Mouse (Mus musculus): ENCODE measurements around the gene Acadm.

Gene Acadm

GRCm38 (mm10) chr3:153940486-153940885 lies 3.9 kb downstream of the Acadm start:
- DNase-seq (ENCODE audit: low read depth), result no peak

- no peak for DNase-seq (ENCODE audit: low read depth)
These were observed 4.4 kb downstream of the Acadm start for GRCm38 (mm10) chr3:153940021-153940420.

DNA sequence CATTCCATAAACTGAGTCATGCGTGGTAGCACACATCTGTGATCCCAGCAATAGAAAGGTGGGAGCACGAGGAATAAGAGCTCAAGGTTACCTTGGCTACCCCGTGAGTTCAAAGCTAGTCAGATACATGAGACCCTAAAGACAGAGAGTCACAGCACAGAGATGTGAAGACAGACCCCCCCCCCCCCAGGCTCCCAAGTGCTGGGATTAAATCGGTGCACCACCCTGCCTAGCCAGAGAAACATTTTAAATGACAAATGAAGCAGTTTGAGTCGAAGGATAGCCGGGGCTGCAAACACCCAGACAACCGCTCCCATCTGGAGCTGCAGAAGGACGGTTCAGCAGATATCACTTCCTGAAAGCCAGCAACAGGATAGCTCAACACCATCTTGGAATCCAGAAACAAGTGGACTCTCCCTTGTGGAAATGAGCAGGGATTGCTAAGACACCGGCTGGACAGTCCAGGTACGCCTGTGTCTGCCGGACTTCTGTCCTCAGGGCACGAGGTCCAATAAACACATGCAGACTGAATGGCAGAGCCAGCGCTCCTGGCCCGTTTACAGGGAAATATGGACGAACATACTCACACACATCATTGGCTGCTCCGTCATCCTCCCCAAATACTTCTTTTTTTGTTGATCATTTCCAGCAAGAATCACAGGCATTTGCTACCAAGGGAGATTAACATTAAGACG lies 7.2 kb downstream of the Acadm start:
- DNase-seq (ENCODE audit: low read depth), result no peak

GRCm38 (mm10) chr3:153935878-153936277 lies 8.6 kb downstream of the Acadm start:
- no peak for DNase-seq (ENCODE audit: low read depth)

DNA sequence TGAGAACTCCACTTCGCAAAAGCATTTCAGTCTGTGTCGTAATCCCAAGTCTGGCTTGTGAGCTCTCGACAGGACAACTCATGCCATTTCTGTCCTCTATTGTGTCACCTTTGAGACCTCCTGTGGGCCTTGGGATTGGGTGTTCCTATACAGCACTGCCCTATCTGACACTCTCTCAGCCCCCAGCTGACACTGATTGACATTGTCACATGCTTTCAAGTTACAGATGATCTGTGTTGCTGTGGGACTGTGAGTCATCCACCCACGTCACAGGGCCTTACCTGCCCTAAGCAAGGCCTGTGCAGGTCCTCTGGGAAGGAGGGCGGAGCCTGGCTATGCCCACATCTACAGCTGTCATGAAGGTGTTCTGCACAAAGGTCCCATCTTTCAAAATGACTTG lies 12.0 kb downstream of the Acadm start:
- no peak for DNase-seq (ENCODE audit: low read depth)

DNA sequence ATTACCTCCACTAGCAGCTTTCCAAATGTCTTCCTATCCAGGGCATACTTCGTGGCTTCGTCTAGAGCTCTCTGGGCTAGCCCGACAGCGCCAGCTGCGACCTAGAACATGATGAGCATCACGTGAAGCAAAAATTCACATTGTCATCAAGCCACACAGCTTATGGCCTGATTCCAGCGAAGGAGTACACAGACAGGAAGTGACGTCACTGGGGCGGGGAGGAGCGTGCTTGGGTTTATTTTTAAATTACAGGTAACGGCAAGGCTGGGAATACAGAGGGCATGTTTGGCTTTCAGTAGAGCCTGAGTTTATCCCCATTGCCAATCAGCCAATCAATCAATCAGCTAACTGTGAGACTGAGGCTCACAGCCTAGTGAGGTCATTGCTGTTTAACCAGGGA lies 14.9 kb downstream of the Acadm start:
- DNase-seq (ENCODE audit: low read depth), result no peak

GRCm38 (mm10) chr3:153926333-153926732 lies 18.1 kb downstream of the Acadm start:
- no peak for DNase-seq (ENCODE audit: low read depth)

DNA sequence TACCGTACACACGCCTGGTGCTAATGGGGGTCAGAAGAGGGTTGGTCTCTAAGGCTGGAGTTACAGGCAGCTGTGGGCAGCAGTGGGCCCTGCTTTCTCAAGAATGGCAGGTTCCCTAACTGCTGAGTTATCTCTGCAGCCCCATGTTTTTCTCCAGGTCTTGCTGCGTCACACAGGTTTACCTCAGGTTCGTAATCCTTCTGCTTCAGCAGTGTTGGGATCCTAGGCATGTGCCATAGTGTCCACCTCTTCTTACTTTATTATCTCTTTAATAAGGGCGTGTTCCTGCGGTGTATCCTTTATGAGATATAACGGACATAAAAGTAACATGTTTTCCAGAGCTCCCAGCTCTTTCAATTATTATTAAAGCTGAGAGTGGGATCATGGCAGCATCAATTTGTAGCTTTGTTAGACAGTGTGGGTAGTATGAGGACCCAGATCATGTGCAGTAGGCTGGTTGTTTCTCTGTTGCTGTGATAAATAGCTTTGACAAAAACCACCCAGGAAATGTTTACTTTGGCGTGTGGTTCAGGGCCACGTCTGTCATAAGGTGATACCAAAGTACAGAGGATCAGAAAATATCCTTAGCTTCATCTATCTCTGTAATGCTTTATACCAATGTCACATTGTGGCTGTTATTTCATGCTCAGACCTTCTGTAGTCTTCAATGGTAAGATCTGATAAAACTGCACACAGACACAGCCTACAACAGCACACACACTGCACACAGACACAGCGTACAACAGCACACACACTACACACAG lies 23.1 kb downstream of the Acadm start:
- DNase-seq (ENCODE audit: low read depth), result no peak

DNA sequence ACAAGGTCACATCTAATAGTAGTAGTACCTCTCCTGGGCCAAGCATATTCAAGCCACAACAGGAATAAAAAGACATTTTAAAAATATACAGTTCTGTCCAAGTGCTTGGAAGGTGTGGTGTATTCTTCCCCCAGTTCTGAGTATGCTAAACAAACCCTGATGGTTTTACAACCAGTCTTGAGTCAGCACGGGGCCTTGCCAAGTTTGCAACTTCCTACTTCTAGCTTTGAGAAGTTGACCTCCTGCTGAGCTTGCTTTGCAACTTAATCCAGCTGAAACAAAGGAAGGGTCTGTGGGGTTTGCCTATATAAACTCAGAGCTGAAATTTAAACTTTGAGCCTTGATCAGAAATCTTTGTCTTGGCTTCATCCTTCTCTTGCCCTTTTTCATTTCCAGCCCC lies 27.2 kb downstream of the Acadm start:
- DNase-seq (ENCODE audit: low read depth), result no peak

- no peak for DNase-seq (ENCODE audit: low read depth)
These were observed 30.8 kb downstream of the Acadm start for GRCm38 (mm10) chr3:153913510-153914243.

GRCm38 (mm10) chr3:153912546-153913509 lies 31.6 kb downstream of the Acadm start, which contains the start of gene Rabggtb:
Rabggtb (minus strand) TSS chr3:153913009.
- peak; percentile 82 for DNase-seq (ENCODE audit: low read depth)

GRCm38 (mm10) chr3:153911882-153912440 lies 32.5 kb downstream of the Acadm start:
- DNase-seq (ENCODE audit: low read depth), result no peak

- no peak for DNase-seq (ENCODE audit: low read depth)
These were observed 33.1 kb downstream of the Acadm start for GRCm38 (mm10) chr3:153911197-153911881.

- DNase-seq (ENCODE audit: low read depth), result no peak
These were observed 33.9 kb downstream of the Acadm start for GRCm38 (mm10) chr3:153910489-153910888.

DNA sequence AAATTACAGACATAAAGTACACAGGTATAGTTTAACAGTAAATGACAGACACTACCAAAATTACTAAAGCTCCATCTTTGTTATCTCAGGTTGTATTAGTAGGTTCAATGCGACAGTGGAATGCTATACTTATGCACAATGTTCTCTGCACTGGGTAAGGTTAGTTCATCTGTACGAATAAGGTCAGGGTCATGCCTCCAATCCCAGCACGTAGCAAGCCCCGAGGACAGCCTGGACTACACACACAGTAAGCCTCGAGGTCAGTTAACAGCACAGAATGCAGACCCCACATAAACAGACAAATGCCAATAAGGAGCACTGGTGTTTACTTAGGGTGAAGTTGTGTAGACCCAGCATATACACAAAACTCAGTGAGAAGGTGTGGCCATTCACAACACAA lies 35.5 kb downstream of the Acadm start:
- DNase-seq (ENCODE audit: low read depth), result no peak

DNA sequence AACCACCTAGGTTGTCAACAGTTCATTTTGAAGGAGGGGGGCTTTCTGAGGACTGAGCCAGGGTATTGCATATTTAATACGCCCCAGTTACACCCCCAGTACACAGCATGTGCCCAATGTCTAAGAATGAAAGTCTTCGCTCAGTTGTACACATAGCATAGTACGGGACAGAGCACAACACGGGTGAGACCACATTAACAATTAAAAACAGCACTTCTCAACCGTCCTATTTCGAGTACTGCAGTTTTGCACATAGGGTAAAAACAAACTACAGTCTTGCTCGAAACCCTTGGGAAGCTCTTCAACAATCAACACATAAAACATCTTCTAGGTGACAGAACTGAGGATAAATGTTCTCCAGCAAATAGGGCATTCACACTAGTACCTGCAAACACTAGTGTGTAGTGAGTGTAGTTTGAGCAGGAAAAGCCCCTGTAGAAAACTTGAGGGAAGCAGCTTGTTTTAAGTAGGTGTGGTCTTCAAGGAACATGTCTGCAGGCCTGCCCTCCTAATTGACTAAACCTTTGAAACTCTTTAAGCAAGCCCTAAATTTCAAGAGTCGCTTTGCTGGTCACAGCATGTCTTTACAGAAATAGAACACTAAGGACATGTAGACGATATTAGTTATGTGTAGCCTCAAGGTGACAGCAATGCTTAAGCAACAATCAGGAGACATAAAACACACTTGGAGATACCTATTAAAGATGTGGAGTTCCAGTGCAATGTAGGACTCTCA lies 38.1 kb downstream of the Acadm start, which contains the start of gene Msh4:
Msh4 (minus strand) TSS at position 3 of the 736 bp plus-strand sequence.
- DNase-seq (ENCODE audit: low read depth), result no peak

DNA sequence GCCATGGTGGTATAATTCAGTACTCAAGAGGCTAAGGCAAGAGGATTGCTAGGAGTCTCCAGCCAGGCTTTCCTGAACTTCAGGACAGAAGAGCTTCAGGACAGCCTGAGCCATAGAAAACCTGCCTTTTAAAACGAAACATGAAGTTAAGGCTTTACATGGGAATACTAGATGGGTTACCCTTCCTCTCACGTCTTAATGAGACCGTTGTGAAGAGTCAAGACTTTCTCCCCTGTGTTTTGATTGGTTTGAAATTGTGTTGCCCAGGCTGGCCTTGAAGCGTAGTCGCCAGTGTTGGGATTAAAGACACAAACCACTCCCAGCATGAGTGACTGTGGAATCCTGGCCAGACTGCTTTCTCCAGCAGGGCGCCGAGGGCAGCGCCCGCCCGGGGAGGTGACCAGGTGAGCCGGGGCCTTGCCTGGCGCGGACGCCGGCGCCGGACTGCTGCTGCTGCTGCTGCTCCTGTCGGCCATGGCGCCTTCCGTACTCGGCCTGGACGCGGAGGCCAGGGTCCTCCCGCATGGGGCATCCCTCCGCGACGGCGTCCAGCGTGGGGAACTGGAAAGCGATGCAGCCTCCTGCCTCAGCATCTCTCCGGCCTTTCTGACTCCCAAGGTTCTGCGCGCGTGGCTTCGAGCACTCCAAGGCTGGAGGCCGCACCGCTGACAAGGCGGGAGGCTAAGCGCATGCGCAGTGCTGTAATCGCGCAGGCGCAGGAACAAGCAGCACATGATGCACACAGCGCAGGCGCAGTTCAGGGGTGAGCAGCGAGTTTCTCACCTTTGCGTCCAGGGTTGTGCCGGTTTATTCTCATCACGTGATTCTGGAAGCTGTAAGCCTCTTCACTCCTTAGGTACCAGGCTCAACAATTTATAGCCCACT lies 38.9 kb downstream of the Acadm start:
- no peak for DNase-seq (ENCODE audit: low read depth)

DNA sequence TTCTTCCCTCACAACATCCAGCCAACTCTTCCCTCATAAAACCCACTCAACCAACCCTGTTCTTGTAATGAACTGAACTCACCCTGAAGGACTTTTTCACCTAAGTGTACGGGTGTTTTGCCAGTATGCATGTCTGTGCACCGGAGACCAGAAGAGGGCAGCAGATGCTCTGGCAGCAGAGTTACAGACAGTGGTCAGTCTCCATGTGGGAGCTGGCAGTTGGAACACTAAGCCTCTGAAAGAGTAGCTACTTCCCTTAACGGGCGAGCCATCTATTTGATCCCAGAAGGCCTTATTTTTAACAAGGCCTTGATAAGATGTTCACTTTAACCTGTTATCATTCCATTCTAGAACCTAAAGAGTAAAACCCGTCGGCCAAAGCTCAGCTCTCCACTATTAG lies 39.8 kb downstream of the Acadm start:
- DNase-seq (ENCODE audit: low read depth), result no peak

GRCm38 (mm10) chr3:153902595-153902994 lies 41.8 kb downstream of the Acadm start:
- DNase-seq (ENCODE audit: low read depth), result no peak

Measured in c-Kit-positive CD71-negative TER-119-negative erythroid progenitor cells, embryonic 14.5 days (primary cell).